Mouse (Mus musculus) lung, postnatal 0 days (tissue): ENCODE data around the gene Reep6. TPM values are rescaled to one million over a fixed set of nuclear protein-coding genes. Genes with fewer than 3 reads are reported as not detected.
A peak's percentile ranks its signal among the peaks of the same experiment; 100 is the strongest.

Source experiments
- ATAC-seq: fragments of 200-750 bp; cut with Nextera tagmentation; 2 replicates; pipeline ENCODE4 v1.8.0; 2017; ENCODE audit warnings: moderate library complexity
- DNase-seq: peaks from one replicate; pipeline ENCODE4 v3.0.0-alpha.2; 2016; ENCODE audit warnings: low spot score
- H3K27ac ChIP-seq: fragments of 300-500 bp; sonication (generic); 2 replicates; pipeline ENCODE4 v1.5.1; 2014; ENCODE audit warnings: antibody characterized with exemption, mild to moderate bottlenecking, low read length, mixed read lengths
- H3K27me3 ChIP-seq: fragments of 300-500 bp; sonication (generic); replicated peaks from 2 replicates; pipeline ENCODE4 v1.6.1; 2014; ENCODE audit warnings: low read length, mixed read lengths; ENCODE audit not compliant: insufficient read depth
- H3K36me3 ChIP-seq: fragments of 300-500 bp; sonication (generic); 2 replicates; pipeline ENCODE4 v1.6.1; 2014; ENCODE audit warnings: low read length, mixed read lengths; ENCODE audit not compliant: insufficient read depth
- H3K4me1 ChIP-seq: fragments of 300-500 bp; sonication (generic); 2 replicates; pipeline ENCODE4 v1.6.1; 2014; ENCODE audit warnings: antibody characterized with exemption, low read depth, low read length, mixed read lengths; ENCODE audit not compliant: insufficient read depth
- H3K4me2 ChIP-seq: fragments of 300-500 bp; sonication (generic); replicated peaks from 2 replicates; pipeline ENCODE4 v1.6.1; 2014; ENCODE audit warnings: low read depth, mild to moderate bottlenecking, low read length, moderate library complexity, mixed read lengths
- H3K4me3 ChIP-seq: fragments of 300-500 bp; sonication (generic); 2 replicates; pipeline ENCODE4 v1.5.1; 2014; ENCODE audit warnings: low read depth, low read length
- H3K9ac ChIP-seq: fragments of 300-500 bp; sonication (generic); replicated peaks from 2 replicates; pipeline ENCODE4 v1.6.1; 2014; ENCODE audit warnings: low read depth, mild to moderate bottlenecking
- H3K9me3 ChIP-seq: fragments of 300-500 bp; sonication (generic); 2 replicates; pipeline ENCODE4 v1.6.1; 2016; ENCODE audit warnings: low read length, mixed read lengths
- CTCF ChIP-seq: IDR thresholded peaks from 2 replicates; pipeline ENCODE4 v1.5.1; 2016; ENCODE audit warnings: antibody characterized with exemption, mild to moderate bottlenecking
- EP300 ChIP-seq: IDR thresholded peaks from 2 replicates; pipeline ENCODE4 v1.6.1; 2016; ENCODE audit warnings: antibody characterized with exemption, mild to moderate bottlenecking, control low read depth
- WGBS: fragments of 180-500 bp; shearing (Covaris S2); extraction: QIAGEN DNeasy Blood & Tissue Kit; methylation state at CpG from one replicate; pipeline ENCODE4 v1.1.7; 2014; 5-methylcytosine and 5-hydroxymethylcytosine counted together
- polyA plus RNA-seq: library from polyadenylated mRNA; unstranded; fragments of >200 nt; fragmentation: Nextera tagmentation; extraction: Ambion mirVana; gene quantifications from 2 replicates; pipeline ENCODE4 v1.2.1, GENCODE M21; 2015

Gene Reep6
- polyA plus RNA-seq, 1 experiment from 2014 or later: 17.6 TPM

DNA sequence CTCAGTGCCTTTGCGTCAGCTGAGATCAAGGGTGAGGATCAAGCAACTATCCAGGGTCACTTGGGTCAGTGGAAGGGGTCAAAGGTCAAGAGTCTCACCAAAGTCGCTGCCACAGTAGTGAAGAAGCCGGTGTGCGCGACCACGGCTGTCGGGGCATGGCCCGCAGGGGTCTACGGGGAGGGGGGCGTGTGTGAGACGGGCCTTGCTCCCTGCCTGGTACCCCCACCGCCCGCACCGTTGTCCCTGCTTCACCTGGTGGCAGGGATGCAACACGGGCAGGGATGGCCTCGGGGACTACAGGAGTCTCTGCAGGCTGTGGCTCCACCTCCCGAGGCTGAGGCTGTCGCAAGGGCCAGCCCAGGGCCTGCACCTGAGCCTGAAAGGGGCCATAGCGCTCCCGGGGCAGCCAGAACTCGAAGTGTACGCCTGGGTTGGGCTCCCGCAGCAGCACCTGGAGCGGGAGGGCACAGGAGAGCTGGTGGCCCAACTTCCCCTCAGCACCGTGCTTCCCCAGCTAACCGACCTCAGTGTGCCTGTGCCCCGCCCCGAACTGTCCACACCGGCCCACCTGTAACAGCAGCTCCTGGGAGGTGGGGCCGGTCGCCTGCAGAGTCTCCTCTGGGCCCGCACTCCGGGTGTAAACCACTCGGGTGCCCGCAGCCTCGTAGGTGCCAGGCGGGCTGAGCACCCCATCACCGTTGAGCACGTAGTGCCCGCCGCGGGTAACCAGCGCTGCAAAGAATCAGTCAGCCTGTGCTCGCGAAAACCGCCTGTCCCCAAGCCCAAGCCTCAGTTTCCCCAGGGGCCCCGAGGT, 11.9 kb downstream of the Reep6 start:
- Histone ChIP-seq H3K9ac (no peak overlapping the region), H3K4me1 (peaks cover 7% of the 10 kb centered on the region; the same call in 1 of the 2 replicates), H3K27ac (no peak overlapping the region), H3K4me2 (peak overlapping the region; percentile 45), H3K36me3 (no peaks in the 10 kb centered on the region), H3K9me3 (no peaks in the 10 kb centered on the region), H3K27me3 (peaks cover 22% of the 10 kb centered on the region), H3K4me3 (peak overlapping the region; percentile 22)
- no peak for TF ChIP-seq CTCF
- no peak for TF ChIP-seq EP300
- ATAC-seq: no peak
- WGBS: 4% methylated on average over 45 of the region's 47 CpGs
- no peak for DNase-seq

DNA sequence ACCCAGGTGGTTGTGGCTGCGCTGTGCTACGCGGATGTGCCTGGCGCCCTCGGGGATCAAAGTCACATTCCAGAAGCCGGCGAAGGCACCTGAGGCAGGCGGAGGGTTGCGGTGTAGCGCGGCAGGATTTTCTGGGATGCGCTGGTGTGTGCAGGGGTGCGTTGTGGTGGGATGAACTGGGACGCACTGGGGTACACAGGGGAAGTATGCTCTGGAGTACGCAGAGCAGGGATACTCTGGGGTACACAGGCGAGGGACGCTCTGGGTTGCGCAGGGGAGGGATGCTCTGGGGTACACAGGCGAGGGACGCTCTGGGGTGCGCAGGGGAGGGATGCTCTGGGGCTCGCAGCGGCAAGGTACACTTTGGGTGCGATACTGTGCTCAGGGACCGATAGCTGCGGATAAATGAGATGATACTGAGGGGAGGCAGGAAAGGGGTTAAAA, 12.6 kb downstream of the Reep6 start:
- no peak overlapping the region for H3K27ac ChIP-seq
- peak overlapping the region; percentile 22 for H3K4me3 ChIP-seq
- H3K27me3 ChIP-seq: peaks cover 22% of the 10 kb centered on the region
- H3K9ac ChIP-seq: no peak overlapping the region
- ATAC-seq (0 out of 2 replicates have a peak, but pooled peaks have one; percentile 0), DNase-seq (no peak)
- peaks cover 7% of the 10 kb centered on the region; the same call in 1 of the 2 replicates for H3K4me1 ChIP-seq
- H3K4me2 ChIP-seq: peak overlapping the region; percentile 45
- 4% methylated on average over 26 of the region's 26 CpGs for WGBS
- no peaks in the 10 kb centered on the region for H3K36me3 ChIP-seq
- TF ChIP-seq EP300: no peak
- no peak for TF ChIP-seq CTCF
- H3K9me3 ChIP-seq: no peaks in the 10 kb centered on the region

DNA sequence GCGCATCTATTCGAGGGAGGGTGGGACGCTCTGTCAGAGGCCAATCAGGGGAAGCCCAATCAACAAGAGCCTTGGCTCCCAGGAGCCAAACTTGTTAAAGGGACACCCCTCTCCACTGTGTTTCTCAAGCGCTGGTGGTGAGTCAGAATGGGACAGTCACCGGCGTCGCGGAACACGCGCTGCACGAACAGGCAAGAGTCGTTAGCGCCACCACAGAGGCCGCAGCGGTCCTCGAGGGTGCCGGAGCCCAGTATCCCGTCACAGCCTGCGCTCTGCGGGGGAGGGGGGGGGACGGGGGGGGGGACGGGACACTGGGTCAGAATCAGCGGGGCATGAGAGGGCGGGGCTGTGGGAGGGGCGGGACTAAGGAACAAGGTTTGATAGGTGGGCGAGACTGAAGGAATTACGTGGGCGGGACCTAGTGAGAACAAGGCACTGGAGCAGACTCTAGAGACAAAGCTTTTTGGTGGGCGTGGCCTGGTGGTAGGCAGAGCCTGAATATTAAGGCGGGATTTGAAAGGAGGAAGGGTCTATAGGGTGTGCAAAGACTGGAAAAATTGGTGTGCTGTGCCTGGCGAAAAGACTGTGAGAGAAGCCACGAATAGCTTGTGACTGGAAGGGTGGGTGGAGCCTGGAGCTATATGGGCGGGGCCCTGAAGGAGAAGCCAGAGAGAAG, 13.1 kb downstream of the Reep6 start:
- peak; percentile 75 for ATAC-seq

DNA sequence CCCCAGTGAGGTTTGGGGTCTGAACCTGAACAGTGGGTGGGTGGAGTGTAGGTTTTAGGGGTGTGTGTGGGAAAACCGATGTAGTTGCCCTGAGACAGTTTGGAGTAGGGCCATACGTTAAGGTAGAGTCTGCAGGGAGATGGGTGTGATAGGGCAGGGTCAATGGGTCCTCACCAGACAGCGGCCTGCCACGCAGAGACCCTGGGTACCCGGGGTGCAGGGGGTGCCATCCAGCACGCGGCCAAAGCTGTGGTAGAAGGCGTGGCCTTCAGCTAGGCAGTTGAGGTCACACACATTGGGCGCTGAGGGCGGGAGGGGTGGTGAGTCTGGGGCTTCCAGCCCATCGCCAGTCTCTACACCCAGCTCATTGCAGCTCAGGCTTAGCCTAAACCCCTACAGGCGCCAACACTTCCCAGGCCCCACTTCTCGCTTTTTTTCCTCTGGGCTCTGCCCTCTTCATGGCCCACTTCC, 13.7 kb downstream of the Reep6 start:
- H3K4me2 ChIP-seq: peak overlapping the region; percentile 45
- H3K27ac ChIP-seq: 0 out of 2 replicates have a peak overlapping the region, but pooled peaks have one; percentile 81
- no peak for TF ChIP-seq CTCF
- TF ChIP-seq EP300: no peak
- WGBS: 28% methylated on average over 12 of the region's 13 CpGs
- peaks cover 25% of the 10 kb centered on the region for H3K27me3 ChIP-seq
- H3K36me3 ChIP-seq: no peaks in the 10 kb centered on the region
- H3K4me3 ChIP-seq: 0 out of 2 replicates have a peak overlapping the region, but pooled peaks have one; percentile 22
- no peaks in the 10 kb centered on the region for H3K9me3 ChIP-seq
- ATAC-seq (no peak), DNase-seq (no peak)
- H3K9ac ChIP-seq: no peak overlapping the region
- peaks cover 14% of the 10 kb centered on the region; the same call in 1 of the 2 replicates for H3K4me1 ChIP-seq

More for the DNA sequence above, 13.1 kb downstream of the Reep6 start:
- peak overlapping the region; percentile 45 for H3K4me2 ChIP-seq
- H3K27me3 ChIP-seq: peaks cover 25% of the 10 kb centered on the region
- no peaks in the 10 kb centered on the region for H3K36me3 ChIP-seq
- peaks cover 10% of the 10 kb centered on the region; the same call in 1 of the 2 replicates for H3K4me1 ChIP-seq
- H3K9ac ChIP-seq: no peak overlapping the region
- TF ChIP-seq CTCF (peak; percentile 18), EP300 (no peak)
- no peak overlapping the region for H3K27ac ChIP-seq
- H3K4me3 ChIP-seq: peak overlapping the region; percentile 22
- peak; percentile 95 for DNase-seq
- H3K9me3 ChIP-seq: no peaks in the 10 kb centered on the region
- 1% methylated on average over 32 of the region's 33 CpGs for WGBS

DNA sequence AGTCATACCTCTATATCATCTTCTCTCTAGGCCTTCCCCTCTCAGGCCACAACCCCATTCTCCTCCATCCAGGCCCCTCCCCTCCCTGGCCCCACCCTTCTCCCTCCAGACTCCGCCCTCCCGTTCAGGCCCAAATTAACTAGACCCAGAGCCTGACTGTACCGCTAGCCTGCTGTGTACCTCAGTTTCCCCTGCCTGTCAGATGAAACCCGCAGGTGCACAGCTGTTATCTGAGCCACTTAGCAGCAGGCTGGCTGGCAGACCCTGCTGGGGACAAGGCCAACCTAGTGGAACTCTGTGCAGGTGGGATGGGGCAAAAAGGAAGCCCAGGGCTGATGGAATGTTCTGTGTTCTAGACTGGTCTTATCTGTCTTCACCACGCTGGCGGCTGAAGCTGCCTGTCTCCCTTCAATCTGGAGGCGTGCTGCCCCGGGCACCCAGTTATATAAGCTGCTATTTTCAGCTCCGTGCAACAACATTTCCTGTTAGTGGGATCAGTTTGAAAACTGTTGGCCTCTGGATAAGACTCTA, 14.4 kb downstream of the Reep6 start:
- no peak for ATAC-seq

More for the DNA sequence above, 14.4 kb downstream of the Reep6 start:
- Histone ChIP-seq H3K27me3 (peaks cover 32% of the 10 kb centered on the region), H3K9me3 (no peaks in the 10 kb centered on the region), H3K4me2 (peak overlapping the region; percentile 45), H3K9ac (no peak overlapping the region), H3K27ac (peak overlapping the region; percentile 81), H3K4me3 (no peak overlapping the region), H3K4me1 (peaks cover 14% of the 10 kb centered on the region; the same call in 1 of the 2 replicates), H3K36me3 (no peaks in the 10 kb centered on the region)
- WGBS: 32% methylated on average over 9 of the region's 9 CpGs
- no peak for TF ChIP-seq CTCF
- TF ChIP-seq EP300: no peak
- no peak for DNase-seq
